ENCODE assay signal across 8 mouse cellular contexts in the genomic region with DNA sequence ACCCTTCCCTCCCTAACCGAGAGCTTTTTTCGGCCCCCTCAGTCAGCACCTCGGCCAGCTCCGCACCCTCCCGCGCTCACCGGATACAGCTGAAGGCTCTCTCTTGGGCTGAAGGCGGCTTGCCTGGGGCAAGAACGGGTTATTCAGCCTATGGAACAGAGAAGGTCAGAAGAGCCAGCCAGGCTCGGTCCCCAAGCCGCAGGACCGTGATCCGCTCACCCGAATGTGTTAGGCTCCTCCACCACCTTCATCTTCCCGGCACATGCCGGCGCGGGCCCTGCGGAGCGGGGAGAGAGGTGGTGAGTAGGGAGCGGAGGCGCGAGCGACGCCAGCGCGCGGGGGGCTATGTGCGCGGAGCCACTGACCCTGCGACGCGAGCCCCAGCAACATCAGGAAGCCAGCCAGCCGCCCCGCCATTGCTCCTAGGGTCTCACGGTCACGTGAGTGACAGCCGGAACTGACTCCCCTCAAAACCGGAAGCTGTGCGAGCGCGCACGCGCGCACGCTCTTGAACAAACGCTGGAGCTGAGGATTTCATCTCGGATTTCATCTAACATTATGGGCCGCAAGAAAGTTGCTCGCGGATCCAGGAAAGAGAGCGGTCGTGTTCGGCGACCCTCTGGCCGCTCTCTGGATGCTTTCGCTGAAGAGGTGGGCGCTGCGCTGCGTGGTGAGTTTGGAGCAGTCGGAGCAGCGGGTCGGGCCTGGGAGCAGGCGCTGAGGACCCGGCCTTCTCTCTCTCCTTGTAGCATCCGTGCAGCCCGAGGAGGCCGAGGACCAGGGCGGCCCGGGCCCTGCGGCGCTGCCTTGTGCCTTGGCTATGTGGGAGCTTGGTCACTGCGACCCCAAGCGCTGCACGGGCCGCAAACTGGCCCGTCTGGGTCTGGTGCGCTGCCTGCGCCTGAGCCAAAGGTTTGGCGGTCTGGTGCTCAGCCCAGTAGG. TPM values are rescaled to one million over a fixed set of nuclear protein-coding genes. Genes with fewer than 3 reads are reported as not detected.
DNase-seq lines count a peak whose midpoint lies in the region; ATAC-seq and TF ChIP-seq lines count a peak whose summit lies in the region.

Gene Gnptg, minus strand, starts transcription at position 430 of the 942 bp plus-strand sequence.
Gene Tsr3, plus strand, starts transcription at position 476 of the 942 bp plus-strand sequence.

- peak within 1 kb of the TSS; percentile 80 for H3K9ac ChIP-seq in intestine, postnatal 0 days (ENCODE audit: low read depth, low read length)
- H3K9ac ChIP-seq in midbrain, embryonic 12.5 days (replicated peaks), result peak within 1 kb of the TSS; percentile 98

- H3K4me1 ChIP-seq in embryonic facial prominence, embryonic 10.5 days, result peaks cover 28% of the 10 kb centered on the region
- peaks cover 3% of the 10 kb centered on the region; the same call in 1 of the 2 replicates for H3K4me1 ChIP-seq in intestine, postnatal 0 days (replicated peaks; ENCODE audit: control insufficient read depth, insufficient read depth, low read length)
- H3K4me1 ChIP-seq in limb, embryonic 10.5 days, result peaks cover 21% of the 10 kb centered on the region
- peaks cover 17% of the 10 kb centered on the region for H3K4me1 ChIP-seq in midbrain, embryonic 12.5 days

- WGBS in embryonic facial prominence, embryonic 10.5 days, result under 1% methylated on average over 80 of the region's 80 CpGs
- under 1% methylated on average over 80 of the region's 80 CpGs for WGBS in intestine, postnatal 0 days
- WGBS in limb, embryonic 10.5 days, result under 1% methylated on average over 80 of the region's 80 CpGs
- WGBS in midbrain, embryonic 12.5 days, result under 1% methylated on average over 79 of the region's 80 CpGs

- H3K36me3 ChIP-seq in embryonic facial prominence, embryonic 10.5 days (replicated peaks), result peaks cover 61% of the 10 kb centered on the region
- H3K36me3 ChIP-seq in intestine, postnatal 0 days (ENCODE audit: control insufficient read depth, insufficient read depth), result peaks cover 33% of the 10 kb centered on the region
- peaks cover 55% of the 10 kb centered on the region for H3K36me3 ChIP-seq in limb, embryonic 10.5 days
- H3K36me3 ChIP-seq in midbrain, embryonic 12.5 days, result peaks cover 50% of the 10 kb centered on the region

- peak within 1 kb of the TSS; percentile 90 for H3K4me2 ChIP-seq in intestine, postnatal 0 days (replicated peaks; ENCODE audit: low read depth)
- H3K4me2 ChIP-seq in midbrain, embryonic 12.5 days (replicated peaks), result peak within 1 kb of the TSS; percentile 96

- H3K27me3 ChIP-seq in embryonic facial prominence, embryonic 10.5 days (replicated peaks; ENCODE audit: low read depth, poor library complexity, severe bottlenecking), result no peaks in the 10 kb centered on the region
- H3K27me3 ChIP-seq in intestine, postnatal 0 days (replicated peaks; ENCODE audit: control insufficient read depth, insufficient read depth, low read length), result no peaks in the 10 kb centered on the region
- H3K27me3 ChIP-seq in limb, embryonic 10.5 days (ENCODE audit: low read depth, poor library complexity, severe bottlenecking), result no peaks in the 10 kb centered on the region
- H3K27me3 ChIP-seq in midbrain, embryonic 12.5 days, result no peaks in the 10 kb centered on the region

- no peak for TF ChIP-seq CTCF in intestine, postnatal 0 days (IDR thresholded peaks at IDR 0.05; ENCODE audit: low read depth)

- peak; percentile 74 for ATAC-seq in granulocyte monocyte progenitor cell, adult 5-6 weeks (replicated peaks; ENCODE audit: poor library complexity, severe bottlenecking)
- ATAC-seq in intestine, postnatal 0 days, result peak; percentile 78
- ATAC-seq in midbrain, embryonic 12.5 days (ENCODE audit: low FRiP score, low read depth), result peak; percentile 87

- peak within 1 kb of the TSS; percentile 100 for H3K4me3 ChIP-seq in embryonic facial prominence, embryonic 10.5 days
- peak within 1 kb of the TSS; percentile 87 for H3K4me3 ChIP-seq in intestine, postnatal 0 days (ENCODE audit: low read depth, low read length)
- peak within 1 kb of the TSS; percentile 97 for H3K4me3 ChIP-seq in limb, embryonic 10.5 days
- peak within 1 kb of the TSS; percentile 97 for H3K4me3 ChIP-seq in midbrain, embryonic 12.5 days

- peak within 1 kb of the TSS; percentile 93 for H3K27ac ChIP-seq in embryonic facial prominence, embryonic 10.5 days (replicated peaks)
- H3K27ac ChIP-seq in intestine, postnatal 0 days (ENCODE audit: low read depth, low read length), result 0 out of 2 replicates have a peak within 1 kb of the TSS, but pooled peaks have one; percentile 17
- peak within 1 kb of the TSS; percentile 91 for H3K27ac ChIP-seq in limb, embryonic 10.5 days
- peak within 1 kb of the TSS; percentile 71 for H3K27ac ChIP-seq in midbrain, embryonic 12.5 days (replicated peaks)

- DNase-seq in layer of hippocampus, adult 11-12 months (ENCODE audit: low spot score), result peak; percentile 85
- DNase-seq in layer of hippocampus, adult 9-10 months (ENCODE audit: low spot score), result no peak
- peak; percentile 94 for DNase-seq in embryonic facial prominence, embryonic 10.5 days (ENCODE audit: low spot score)
- DNase-seq in limb, embryonic 10.5 days (ENCODE audit: low spot score), result peak; percentile 94
- DNase-seq in skeletal muscle tissue, adult 2 months (ENCODE audit: low read depth, low spot score), result peak; percentile 85

- no peaks in the 10 kb centered on the region for H3K9me3 ChIP-seq in embryonic facial prominence, embryonic 10.5 days
- no peaks in the 10 kb centered on the region for H3K9me3 ChIP-seq in intestine, postnatal 0 days (ENCODE audit: control insufficient read depth)
- H3K9me3 ChIP-seq in limb, embryonic 10.5 days (replicated peaks), result no peaks in the 10 kb centered on the region
- H3K9me3 ChIP-seq in midbrain, embryonic 12.5 days, result no peaks in the 10 kb centered on the region

RNA-seq across cellular contexts. Expression of gene Gnptg, which starts in this region (rescaled TPM):
- 36.1 and 41.5 TPM in 2 replicates for polyA plus RNA-seq in embryonic facial prominence, embryonic 10.5 days (2016; fragmentation: Nextera tagmentation; extraction: Ambion mirVana)
- total RNA-seq in granulocyte monocyte progenitor cell, adult 5-6 weeks (2014; fragmentation: Nextera tagmentation), result 10.9 and 19.2 TPM in 2 replicates
- 23.7 and 27.8 TPM in 2 replicates for total RNA-seq in granulocyte monocyte progenitor cell, adult 5-6 weeks (2017)
- 41.0 and 42.1 TPM in 2 replicates for polyA plus RNA-seq in intestine, postnatal 0 days (2015; fragmentation: Nextera tagmentation; extraction: Ambion mirVana)
- polyA plus RNA-seq in limb, embryonic 10.5 days (2016; fragmentation: Nextera tagmentation; extraction: Ambion mirVana), result 34.6 and 35.0 TPM in 2 replicates
- 66.8 and 68.4 TPM in 2 replicates for polyA plus RNA-seq in midbrain, embryonic 12.5 days (2016; fragmentation: Nextera tagmentation; extraction: Ambion mirVana)

RNA-seq across cellular contexts. Expression of gene Tsr3, which starts in this region (rescaled TPM):
- 75.4 and 78.6 TPM in 2 replicates for polyA plus RNA-seq in embryonic facial prominence, embryonic 10.5 days (2016; fragmentation: Nextera tagmentation; extraction: Ambion mirVana)
- 10.9 and 17.1 TPM in 2 replicates for total RNA-seq in granulocyte monocyte progenitor cell, adult 5-6 weeks (2014; fragmentation: Nextera tagmentation)
- 23.6 and 27.8 TPM in 2 replicates for total RNA-seq in granulocyte monocyte progenitor cell, adult 5-6 weeks (2017)
- polyA plus RNA-seq in intestine, postnatal 0 days (2015; fragmentation: Nextera tagmentation; extraction: Ambion mirVana), result 23.3 and 23.4 TPM in 2 replicates
- 74.6 and 76.6 TPM in 2 replicates for polyA plus RNA-seq in limb, embryonic 10.5 days (2016; fragmentation: Nextera tagmentation; extraction: Ambion mirVana)
- polyA plus RNA-seq in midbrain, embryonic 12.5 days (2016; fragmentation: Nextera tagmentation; extraction: Ambion mirVana), result 67.2 and 67.7 TPM in 2 replicates

Comparison
In these comparisons a context has a peak if more than half of its experiments do, and no peak if none do; other contexts are left out.
1. H3K27ac ChIP-seq: peak in every context shown above with its lines; median percentile 93 in embryonic facial prominence, embryonic 10.5 days; 91 in limb, embryonic 10.5 days; 71 in midbrain, embryonic 12.5 days; 17 in intestine, postnatal 0 days.